Mouse (Mus musculus) frontal cortex, postnatal 25 days (tissue): ENCODE data around the gene Aaas.
A peak's percentile ranks its signal among the peaks of the same experiment; 100 is the strongest.
"Not testable (repeated sequence)": the region's sequence is repeated elsewhere in the genome, so short reads cannot be mapped to it uniquely, and the experiment has no call there.

Experiments used
- DNase-seq, 2 experiments: peaks; one replicate each; pipeline ENCODE4 v3.0.0; 2022; ENCODE audit warnings: low spot score in 2 of 2

The Aaas gene

GRCm38 (mm10) chr15:102356501-102357325, 6.1 kb upstream of the Aaas start:
- no peak for DNase-seq

- peak in 1 of 2 experiments; percentile 19 for DNase-seq
These were observed 5.4 kb upstream of the Aaas start for GRCm38 (mm10) chr15:102355871-102356441.

DNA sequence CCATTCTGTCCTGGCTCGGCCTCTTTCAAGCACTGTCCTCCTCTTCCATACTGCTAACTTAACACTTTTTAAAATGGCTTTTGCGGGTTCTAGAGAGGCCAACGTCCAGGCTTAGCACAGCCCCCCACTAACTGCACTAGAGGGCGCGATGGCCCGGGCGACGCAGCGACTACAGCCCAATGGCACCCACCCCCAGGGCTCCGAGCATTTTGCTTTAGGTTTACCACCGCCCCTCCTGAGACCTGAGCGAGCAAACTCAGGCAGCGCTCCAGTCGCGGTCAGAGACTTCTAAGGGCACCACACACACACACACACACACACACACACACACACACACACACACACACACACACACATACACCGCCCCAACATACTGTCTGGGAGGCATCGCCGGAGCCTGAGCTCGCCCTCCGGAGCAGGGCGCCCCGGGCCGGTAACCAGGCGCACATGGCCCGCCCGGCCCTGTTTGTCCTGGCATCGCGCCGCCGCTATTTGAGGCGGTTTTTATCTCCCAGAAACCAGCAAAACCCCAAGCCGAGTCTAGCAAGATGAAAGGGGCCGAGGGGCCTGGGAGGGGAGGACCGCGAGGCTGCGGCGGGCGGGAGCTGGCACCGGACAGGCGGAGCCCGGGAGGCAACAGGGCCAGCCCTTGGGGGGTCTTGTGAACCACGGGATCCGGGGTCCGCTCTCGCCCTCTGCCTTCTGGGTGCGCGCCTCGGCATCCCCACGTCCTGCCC, 4.7 kb upstream of the Aaas start:
- DNase-seq: no peak

- no peak for DNase-seq
These were observed 3.4 kb upstream of the Aaas start for GRCm38 (mm10) chr15:102353986-102354385.

GRCm38 (mm10) chr15:102352177-102352576, 1.6 kb upstream of the Aaas start:
- no peak for DNase-seq

DNA sequence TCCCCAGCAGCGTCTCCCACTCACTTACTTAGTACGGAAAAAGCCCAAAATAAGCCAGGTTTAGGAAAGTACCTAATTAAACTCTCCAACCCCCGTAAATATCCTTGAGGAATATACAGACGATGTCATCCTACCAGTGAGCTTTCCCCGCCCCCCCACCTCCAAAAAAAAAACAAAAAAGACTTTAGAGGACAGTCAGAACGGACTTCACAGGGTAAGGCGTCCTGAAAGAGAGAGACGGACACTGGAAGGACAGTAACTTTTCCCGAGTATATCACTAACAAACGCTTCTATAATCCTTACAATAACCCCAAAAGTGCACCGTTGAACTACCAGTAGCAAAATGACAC, 346 bp upstream of the Aaas start:
- no peak for DNase-seq

DNA sequence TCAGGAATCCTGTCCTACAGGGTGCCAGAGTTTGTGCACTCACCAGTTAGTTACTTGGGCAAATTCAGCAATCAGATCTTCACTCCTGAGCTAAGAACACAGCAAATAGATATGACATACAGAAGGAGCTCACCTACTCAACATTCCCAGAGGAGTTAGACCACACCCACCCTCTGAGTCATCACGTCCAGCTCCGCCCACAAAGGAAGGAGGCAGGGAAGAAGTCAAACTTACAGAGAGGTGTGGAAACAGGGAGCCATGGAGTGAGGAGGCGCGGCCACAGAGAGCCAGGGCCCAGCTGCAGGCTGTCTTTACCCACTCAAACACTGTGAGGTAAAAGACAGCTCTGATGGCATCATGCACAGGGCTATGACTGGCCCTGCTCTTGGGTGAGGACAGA, 4.1 kb downstream of the Aaas start:
- DNase-seq: no peak

DNA sequence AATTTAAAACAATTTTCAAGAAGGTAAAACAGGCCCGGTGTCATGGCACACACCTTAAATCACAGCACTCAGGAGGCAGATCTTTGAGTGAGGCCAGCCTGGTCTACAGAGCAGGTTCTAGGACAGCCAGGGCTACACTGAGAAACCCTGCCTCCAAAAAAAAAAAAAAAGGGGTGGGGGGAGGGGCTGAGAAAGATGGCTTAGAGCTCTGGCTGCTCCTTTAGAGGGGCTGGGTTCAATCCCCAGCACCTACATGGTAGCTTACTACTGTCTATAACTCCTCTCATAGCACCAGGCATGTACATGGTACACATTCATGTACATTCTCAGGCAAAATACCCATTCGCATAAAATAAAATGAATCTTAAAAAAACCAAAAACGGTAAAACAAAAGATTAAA, 6.1 kb downstream of the Aaas start:
- DNase-seq: no peak

- no peak for DNase-seq
These were observed 9.0 kb downstream of the Aaas start for GRCm38 (mm10) chr15:102341580-102341979.

- DNase-seq: no peak
These were observed 11.0 kb downstream of the Aaas start for GRCm38 (mm10) chr15:102339612-102340011.

DNA sequence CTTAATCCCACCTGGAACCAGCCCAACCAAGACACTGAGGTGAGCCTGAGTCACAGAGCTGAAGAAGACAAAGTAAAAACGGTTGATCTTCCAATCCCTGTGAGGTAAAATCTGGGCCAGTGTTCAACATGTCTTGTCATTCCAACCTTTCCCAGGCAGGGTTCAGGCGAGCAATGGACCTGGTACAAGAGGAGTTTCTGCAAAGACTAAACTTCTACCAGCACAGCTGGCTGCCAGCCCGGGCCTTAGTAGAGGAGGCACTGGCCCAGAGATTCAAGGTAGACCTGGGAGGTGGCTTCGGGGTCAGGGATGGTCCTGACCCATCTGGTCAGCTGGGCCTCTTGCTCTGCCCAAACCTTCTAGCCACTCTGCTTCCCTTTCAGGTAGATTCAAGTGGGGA, 13.6 kb downstream of the Aaas start:
- no peak for DNase-seq

DNA sequence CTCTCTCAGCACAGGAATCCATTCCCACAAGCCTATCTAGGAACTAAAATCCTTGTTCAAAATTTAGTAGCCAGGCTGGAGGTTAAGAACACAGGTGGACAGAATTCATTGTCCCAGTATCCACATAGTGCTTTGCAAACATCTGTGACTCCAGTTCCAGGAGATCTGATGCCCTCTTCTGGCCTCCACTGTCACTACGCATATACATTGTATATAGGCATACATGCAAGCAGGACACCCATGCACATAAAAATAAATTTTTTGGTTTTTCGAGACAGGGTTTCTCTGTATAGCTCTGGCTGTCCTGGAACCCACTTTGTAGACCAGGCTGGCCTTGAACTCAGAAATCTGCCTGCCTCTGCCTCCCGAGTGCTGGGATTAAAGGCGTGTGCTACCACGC, 14.6 kb downstream of the Aaas start:
- not testable (repeated sequence) for DNase-seq

GRCm38 (mm10) chr15:102335254-102335653, 15.3 kb downstream of the Aaas start:
- DNase-seq: no peak

DNA sequence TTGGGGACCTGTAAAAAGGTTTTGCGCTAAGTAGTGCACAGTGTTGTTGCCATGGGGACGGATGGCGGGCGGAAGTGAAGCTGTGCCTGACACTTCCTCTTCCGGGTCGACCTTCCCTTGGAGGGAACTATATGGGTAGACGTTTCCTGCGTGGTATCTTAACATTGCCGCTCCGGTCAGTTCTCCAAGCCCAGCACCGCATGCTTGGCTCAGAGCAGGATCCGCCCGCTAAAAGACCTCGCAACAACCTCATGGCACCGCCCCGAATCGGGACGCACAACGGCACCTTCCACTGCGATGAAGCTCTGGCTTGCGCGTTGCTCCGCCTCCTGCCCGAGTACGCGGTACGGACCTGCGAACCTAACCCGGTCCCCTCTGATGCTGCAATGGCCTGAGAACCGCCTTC, 19.0 kb downstream of the Aaas start, which contains the start of gene Myg1:
TSS of gene Myg1 (plus strand) at position 100 of the 406 bp plus-strand sequence.
- DNase-seq: peak; percentile 59 to 72

GRCm38 (mm10) chr15:102326892-102327291, 23.7 kb downstream of the Aaas start:
- DNase-seq: no peak

DNA sequence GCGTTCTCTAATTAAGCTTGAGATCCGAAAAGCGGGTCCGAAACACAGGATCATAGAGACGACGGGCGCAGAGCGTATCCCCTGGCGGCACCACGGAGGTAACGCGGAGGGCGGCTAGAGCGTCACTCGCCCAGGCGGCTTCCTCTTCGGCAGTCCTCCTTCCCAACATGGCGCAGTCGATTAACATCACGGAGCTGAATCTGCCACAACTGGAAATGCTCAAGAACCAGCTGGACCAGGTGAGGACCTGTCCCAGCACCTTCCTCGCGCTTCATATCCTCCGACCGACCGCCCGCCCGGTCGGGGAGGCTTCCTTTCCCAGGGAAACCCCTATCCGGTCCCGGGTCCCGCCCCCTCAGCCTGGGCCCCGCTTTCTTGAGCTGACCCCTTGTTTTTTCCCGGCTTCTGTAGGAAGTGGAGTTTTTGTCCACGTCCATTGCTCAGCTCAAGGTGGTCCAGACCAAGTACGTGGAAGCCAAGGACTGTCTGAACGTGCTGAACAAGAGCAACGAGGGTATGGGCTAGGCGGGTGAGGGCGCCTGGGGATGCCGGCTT, 24.5 kb downstream of the Aaas start, which contains the start of gene Pfdn5:
TSS of gene Pfdn5 (plus strand) at position 95 of the 555 bp plus-strand sequence.
- DNase-seq: peak; percentile 72 to 78

DNA sequence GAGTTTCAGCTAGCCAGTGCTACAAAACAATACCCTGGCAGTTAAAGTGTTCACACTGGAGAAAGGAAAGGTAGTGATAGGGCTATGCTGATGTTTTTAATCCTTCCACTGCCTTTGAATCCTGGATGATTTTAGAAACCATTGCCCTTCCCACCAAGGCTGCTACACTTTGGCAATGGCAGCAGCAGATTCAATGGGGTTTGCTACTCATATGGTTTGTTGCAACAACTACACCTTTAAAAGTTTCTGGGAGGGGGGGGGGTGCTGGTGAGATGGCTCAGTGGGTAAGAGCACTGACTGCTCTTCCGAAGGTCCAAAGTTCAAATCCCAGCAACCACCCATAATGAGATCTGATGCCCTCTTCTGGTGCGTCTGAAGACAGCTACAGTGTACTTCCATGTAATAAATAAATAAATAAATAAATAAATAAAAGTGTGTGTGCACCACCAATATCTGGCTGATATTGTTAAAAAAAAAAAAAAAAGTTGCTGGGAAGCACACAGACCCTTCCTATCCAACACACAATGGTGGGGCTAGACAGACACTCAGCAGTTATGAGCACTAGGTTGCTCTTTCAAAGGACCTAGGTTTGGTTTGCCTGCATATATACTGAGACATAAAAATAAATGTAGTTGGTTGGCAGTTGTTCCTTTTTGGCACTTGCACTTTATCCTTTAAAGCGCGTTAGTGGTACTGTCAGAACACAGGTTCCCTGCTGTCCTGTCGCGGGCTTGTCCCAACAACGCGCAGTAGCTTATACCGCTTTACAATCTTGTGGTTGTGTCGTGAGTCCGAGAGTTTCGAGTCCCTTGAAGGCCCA, 25.7 kb downstream of the Aaas start:
- no peak for DNase-seq

DNA sequence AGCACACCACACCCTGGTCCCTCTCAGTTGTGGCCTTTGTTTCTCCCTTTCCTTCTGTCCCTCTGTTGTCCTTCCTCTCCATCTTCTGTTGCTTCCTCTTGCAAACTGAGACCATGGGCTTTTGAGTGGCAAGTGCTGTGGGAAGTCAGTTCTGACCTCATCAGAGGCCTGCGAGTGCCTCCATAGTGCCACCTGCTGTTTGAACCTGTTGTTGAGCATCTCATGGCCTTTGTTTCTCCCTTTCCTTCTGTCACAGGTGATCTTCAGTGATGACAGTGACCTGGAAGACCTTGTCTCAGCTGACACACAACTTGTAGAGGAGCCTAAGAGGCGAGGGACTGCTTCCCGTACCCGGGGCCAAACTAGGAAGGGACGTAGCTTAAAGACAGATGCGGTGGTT, 34.3 kb downstream of the Aaas start:
- peak; percentile 42 to 51 for DNase-seq

- no peak for DNase-seq
These were observed 35.3 kb downstream of the Aaas start for GRCm38 (mm10) chr15:102315292-102315691.

- no peak for DNase-seq
These were observed 39.1 kb downstream of the Aaas start for GRCm38 (mm10) chr15:102311489-102311888.

GRCm38 (mm10) chr15:102310074-102310845, 40.3 kb downstream of the Aaas start:
- DNase-seq: no peak
